Mouse (Mus musculus) C2C12 (cell line): ENCODE measurements around the gene Pld4.

Experiments
- CTCF ChIP-seq: IDR thresholded peaks from one replicate; pipeline ENCODE4 v1.5.1; 2011; ENCODE audit not compliant: control insufficient read depth, insufficient read depth, insufficient read length
- FOSL1 ChIP-seq: IDR thresholded peaks from one replicate; pipeline ENCODE4 v1.8.0; 2011; ENCODE audit warnings: mild to moderate bottlenecking, low read length; ENCODE audit not compliant: poor library complexity, insufficient read depth, severe bottlenecking
- MYOD1 ChIP-seq: IDR thresholded peaks from one replicate; pipeline ENCODE4 v1.6.1; 2011; ENCODE audit warnings: low read depth; ENCODE audit not compliant: control insufficient read depth, insufficient read length
- USF1 ChIP-seq: IDR thresholded peaks from one replicate; pipeline ENCODE4 v1.6.1; 2011; ENCODE audit warnings: low read depth, mild to moderate bottlenecking, control low read depth, moderate library complexity

DNA sequence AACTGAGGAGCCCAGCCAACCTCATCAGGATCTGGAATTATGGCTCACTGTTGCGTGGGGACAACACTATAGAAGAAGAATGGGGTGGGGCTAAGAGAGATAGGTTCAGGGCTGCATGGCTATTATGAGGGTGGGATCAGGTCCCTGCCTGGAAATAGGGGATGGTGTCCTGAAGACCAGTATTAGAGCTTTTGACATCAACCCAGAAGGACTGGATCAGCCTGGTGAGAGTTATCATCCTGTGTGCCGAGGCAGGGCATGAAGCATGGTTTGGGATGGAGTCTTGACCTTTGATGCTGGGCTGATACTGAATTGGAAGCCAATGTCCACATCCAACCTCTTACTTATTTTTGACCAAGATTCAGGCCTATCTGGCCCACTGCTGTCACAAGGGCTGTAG is 9.3 kb downstream of the Pld4 start:
- no peak for TF ChIP-seq CTCF
- TF ChIP-seq FOSL1 = no peak
- TF ChIP-seq USF1 = no peak
- TF ChIP-seq MYOD1 = no peak
